Mouse (Mus musculus): Measurements from ENCODE around the gene Ncam1.

Gene Ncam1

GRCm38 (mm10) chr9:49570731-49571694, 227.7 kb downstream of the Ncam1 start:
- DNase-seq (ENCODE audit: low read depth, low spot score) = peak; percentile 80

GRCm38 (mm10) chr9:49570033-49570660, 228.6 kb downstream of the Ncam1 start:
- no peak for DNase-seq (ENCODE audit: low read depth, low spot score)

GRCm38 (mm10) chr9:49565846-49566245, 232.9 kb downstream of the Ncam1 start:
- DNase-seq (ENCODE audit: low read depth, low spot score) = no peak

- no peak for DNase-seq (ENCODE audit: low read depth, low spot score)
Observed at GRCm38 (mm10) chr9:49558941-49559340, 239.8 kb downstream of the Ncam1 start.

- DNase-seq (ENCODE audit: low read depth, low spot score) = no peak
Observed at GRCm38 (mm10) chr9:49551353-49551752, 247.4 kb downstream of the Ncam1 start.

- DNase-seq (ENCODE audit: low read depth, low spot score) = no peak
Observed at GRCm38 (mm10) chr9:49542593-49542992, 256.1 kb downstream of the Ncam1 start.

GRCm38 (mm10) chr9:49537814-49538213, 260.9 kb downstream of the Ncam1 start:
- no peak for DNase-seq (ENCODE audit: low read depth, low spot score)

GRCm38 (mm10) chr9:49536593-49536992, 262.1 kb downstream of the Ncam1 start:
- DNase-seq (ENCODE audit: low read depth, low spot score) = no peak

- no peak for DNase-seq (ENCODE audit: low read depth, low spot score)
Observed at GRCm38 (mm10) chr9:49534958-49535357, 263.8 kb downstream of the Ncam1 start.

- peak; percentile 82 for DNase-seq (ENCODE audit: low read depth, low spot score)
Observed at GRCm38 (mm10) chr9:49533912-49534491, 264.7 kb downstream of the Ncam1 start.

- no peak for DNase-seq (ENCODE audit: low read depth, low spot score)
Observed at GRCm38 (mm10) chr9:49533455-49533854, 265.3 kb downstream of the Ncam1 start.

- no peak for DNase-seq (ENCODE audit: low read depth, low spot score)
Observed at GRCm38 (mm10) chr9:49531833-49532232, 266.9 kb downstream of the Ncam1 start.

GRCm38 (mm10) chr9:49531257-49531656, 267.5 kb downstream of the Ncam1 start:
- DNase-seq (ENCODE audit: low read depth, low spot score) = no peak

GRCm38 (mm10) chr9:49530739-49531138, 268.0 kb downstream of the Ncam1 start:
- peak; percentile 36 for DNase-seq (ENCODE audit: low read depth, low spot score)

- peak; percentile 22 for DNase-seq (ENCODE audit: low read depth, low spot score)
Observed at GRCm38 (mm10) chr9:49529366-49529959, 269.3 kb downstream of the Ncam1 start.

- peak; percentile 73 for DNase-seq (ENCODE audit: low read depth, low spot score)
Observed at GRCm38 (mm10) chr9:49528943-49529342, 269.8 kb downstream of the Ncam1 start.

GRCm38 (mm10) chr9:49528026-49528425, 270.7 kb downstream of the Ncam1 start:
- no peak for DNase-seq (ENCODE audit: low read depth, low spot score)

GRCm38 (mm10) chr9:49527340-49527739, 271.4 kb downstream of the Ncam1 start:
- DNase-seq (ENCODE audit: low read depth, low spot score) = no peak

- DNase-seq (ENCODE audit: low read depth, low spot score) = no peak
Observed at GRCm38 (mm10) chr9:49524721-49525120, 274.0 kb downstream of the Ncam1 start.

GRCm38 (mm10) chr9:49523881-49524280, 274.8 kb downstream of the Ncam1 start:
- no peak for DNase-seq (ENCODE audit: low read depth, low spot score)

GRCm38 (mm10) chr9:49514306-49514705, 284.4 kb downstream of the Ncam1 start:
- no peak for DNase-seq (ENCODE audit: low read depth, low spot score)

- no peak for DNase-seq (ENCODE audit: low read depth, low spot score)
Observed at GRCm38 (mm10) chr9:49510666-49511065, 288.1 kb downstream of the Ncam1 start.
